Mouse (Mus musculus): Measurements from ENCODE around the gene Mgat5. TPM values are rescaled to one million over a fixed set of nuclear protein-coding genes. Genes with fewer than 3 reads are reported as not detected.

The Mgat5 gene
- polyA plus RNA-seq, 1 experiment from 2014 or later = 5.2 TPM

GRCm38 (mm10) chr1:127464041-127464440, 259.2 kb downstream of the Mgat5 start:
- H3K9me3 ChIP-seq (ENCODE audit: low read depth, low read length) = no peaks in the 10 kb centered on the region
- no peak for DNase-seq
- H3K4me1 ChIP-seq (ENCODE audit: insufficient read depth) = no peaks in the 10 kb centered on the region
- ATAC-seq (ENCODE audit: insufficient read depth) = no peak
- no peak overlapping the region for H3K9ac ChIP-seq
- H3K27ac ChIP-seq (ENCODE audit: low read depth) = no peak overlapping the region
- WGBS = 60% methylated on average over 6 of the region's 6 CpGs
- no peaks in the 10 kb centered on the region for H3K27me3 ChIP-seq (ENCODE audit: insufficient read depth, low read length)
- TF ChIP-seq CTCF (IDR thresholded peaks at IDR 0.05; ENCODE audit: low read depth) = no peak
- no peak overlapping the region for H3K4me3 ChIP-seq (ENCODE audit: low read depth, low read length)
- peaks cover 14% of the 10 kb centered on the region; the same call in 1 of the 2 replicates for H3K36me3 ChIP-seq (ENCODE audit: insufficient read depth)
- no peak overlapping the region for H3K4me2 ChIP-seq

- H3K4me1 ChIP-seq (ENCODE audit: insufficient read depth) = no peaks in the 10 kb centered on the region
- no peak overlapping the region for H3K4me2 ChIP-seq
- WGBS = 52% methylated on average over 6 of the region's 6 CpGs
- no peaks in the 10 kb centered on the region for H3K9me3 ChIP-seq (ENCODE audit: low read depth, low read length)
- peaks cover 9% of the 10 kb centered on the region; the same call in 1 of the 2 replicates for H3K36me3 ChIP-seq (ENCODE audit: insufficient read depth)
- ATAC-seq (ENCODE audit: insufficient read depth) = no peak
- DNase-seq = no peak
- TF ChIP-seq CTCF (IDR thresholded peaks at IDR 0.05; ENCODE audit: low read depth) = no peak
- no peak overlapping the region for H3K27ac ChIP-seq (ENCODE audit: low read depth)
- H3K9ac ChIP-seq = no peak overlapping the region
- no peak overlapping the region for H3K4me3 ChIP-seq (ENCODE audit: low read depth, low read length)
- no peaks in the 10 kb centered on the region for H3K27me3 ChIP-seq (ENCODE audit: insufficient read depth, low read length)
Measured at GRCm38 (mm10) chr1:127465292-127465691, 260.5 kb downstream of the Mgat5 start.

- H3K4me1 ChIP-seq (ENCODE audit: insufficient read depth) = no peaks in the 10 kb centered on the region
- 94% methylated on average over 5 of the region's 5 CpGs for WGBS
- H3K9me3 ChIP-seq (ENCODE audit: low read depth, low read length) = no peaks in the 10 kb centered on the region
- H3K27ac ChIP-seq (ENCODE audit: low read depth) = no peak overlapping the region
- H3K4me3 ChIP-seq (ENCODE audit: low read depth, low read length) = no peak overlapping the region
- H3K36me3 ChIP-seq (ENCODE audit: insufficient read depth) = no peaks in the 10 kb centered on the region
- no peak for ATAC-seq (ENCODE audit: insufficient read depth)
- H3K27me3 ChIP-seq (ENCODE audit: insufficient read depth, low read length) = no peaks in the 10 kb centered on the region
- no peak for DNase-seq
- TF ChIP-seq CTCF (IDR thresholded peaks at IDR 0.05; ENCODE audit: low read depth) = no peak
- H3K9ac ChIP-seq = no peak overlapping the region
- H3K4me2 ChIP-seq = no peak overlapping the region
Measured at GRCm38 (mm10) chr1:127467238-127467637, 262.4 kb downstream of the Mgat5 start.

GRCm38 (mm10) chr1:127470175-127470574, 265.4 kb downstream of the Mgat5 start:
- no peak overlapping the region for H3K4me3 ChIP-seq (ENCODE audit: low read depth, low read length)
- no peaks in the 10 kb centered on the region for H3K36me3 ChIP-seq (ENCODE audit: insufficient read depth)
- H3K9ac ChIP-seq = no peak overlapping the region
- no peak overlapping the region for H3K4me2 ChIP-seq
- WGBS = 55% methylated on average over 4 of the region's 4 CpGs
- TF ChIP-seq CTCF (IDR thresholded peaks at IDR 0.05; ENCODE audit: low read depth) = no peak
- H3K27me3 ChIP-seq (ENCODE audit: insufficient read depth, low read length) = no peaks in the 10 kb centered on the region
- no peak for ATAC-seq (ENCODE audit: insufficient read depth)
- DNase-seq = no peak
- H3K9me3 ChIP-seq (ENCODE audit: low read depth, low read length) = no peaks in the 10 kb centered on the region
- H3K27ac ChIP-seq (ENCODE audit: low read depth) = no peak overlapping the region
- H3K4me1 ChIP-seq (ENCODE audit: insufficient read depth) = no peaks in the 10 kb centered on the region

- H3K9me3 ChIP-seq (ENCODE audit: low read depth, low read length) = no peaks in the 10 kb centered on the region
Measured at GRCm38 (mm10) chr1:127475756-127476155, 270.9 kb downstream of the Mgat5 start.

GRCm38 (mm10) chr1:127482911-127483310, 278.1 kb downstream of the Mgat5 start:
- no peak for TF ChIP-seq CTCF (IDR thresholded peaks at IDR 0.05; ENCODE audit: low read depth)
- Histone ChIP-seq H3K9ac (no peak overlapping the region), H3K9me3 (ENCODE audit: low read depth, low read length) (no peaks in the 10 kb centered on the region), H3K4me1 (ENCODE audit: insufficient read depth) (no peaks in the 10 kb centered on the region), H3K36me3 (ENCODE audit: insufficient read depth) (peaks cover 8% of the 10 kb centered on the region; the same call in 1 of the 2 replicates), H3K4me2 (no peak overlapping the region), H3K4me3 (ENCODE audit: low read depth, low read length) (no peak overlapping the region), H3K27ac (ENCODE audit: low read depth) (no peak overlapping the region), H3K27me3 (ENCODE audit: insufficient read depth, low read length) (no peaks in the 10 kb centered on the region)
- no peak for ATAC-seq (ENCODE audit: insufficient read depth)
- WGBS = 71% methylated on average over 10 of the region's 10 CpGs
- no peak for DNase-seq

More at GRCm38 (mm10) chr1:127475756-127476155, 270.9 kb downstream of the Mgat5 start:
- DNase-seq (no peak), ATAC-seq (ENCODE audit: insufficient read depth) (no peak)
- 92% methylated on average over 5 of the region's 5 CpGs for WGBS
- Histone ChIP-seq H3K4me3 (ENCODE audit: low read depth, low read length) (no peak overlapping the region), H3K4me2 (no peak overlapping the region), H3K27me3 (ENCODE audit: insufficient read depth, low read length) (no peaks in the 10 kb centered on the region), H3K36me3 (ENCODE audit: insufficient read depth) (no peaks in the 10 kb centered on the region), H3K27ac (ENCODE audit: low read depth) (no peak overlapping the region), H3K9ac (no peak overlapping the region), H3K4me1 (ENCODE audit: insufficient read depth) (no peaks in the 10 kb centered on the region)
- no peak for TF ChIP-seq CTCF (IDR thresholded peaks at IDR 0.05; ENCODE audit: low read depth)

- Histone ChIP-seq H3K27ac (ENCODE audit: low read depth) (no peak overlapping the region), H3K9ac (no peak overlapping the region), H3K27me3 (ENCODE audit: insufficient read depth, low read length) (no peaks in the 10 kb centered on the region), H3K4me3 (ENCODE audit: low read depth, low read length) (no peak overlapping the region), H3K4me2 (no peak overlapping the region), H3K36me3 (ENCODE audit: insufficient read depth) (peaks cover 8% of the 10 kb centered on the region; the same call in 1 of the 2 replicates), H3K9me3 (ENCODE audit: low read depth, low read length) (no peaks in the 10 kb centered on the region), H3K4me1 (ENCODE audit: insufficient read depth) (no peaks in the 10 kb centered on the region)
- WGBS = 93% methylated on average over 8 of the region's 8 CpGs
- no peak for ATAC-seq (ENCODE audit: insufficient read depth)
- no peak for TF ChIP-seq CTCF (IDR thresholded peaks at IDR 0.05; ENCODE audit: low read depth)
- DNase-seq = no peak
Measured at GRCm38 (mm10) chr1:127484188-127484587, 279.4 kb downstream of the Mgat5 start.

GRCm38 (mm10) chr1:127484826-127485225, 280.0 kb downstream of the Mgat5 start:
- peak; percentile 72 for TF ChIP-seq CTCF (IDR thresholded peaks at IDR 0.05; ENCODE audit: low read depth)
- no peak overlapping the region for H3K27ac ChIP-seq (ENCODE audit: low read depth)
- H3K27me3 ChIP-seq (ENCODE audit: insufficient read depth, low read length) = no peaks in the 10 kb centered on the region
- DNase-seq (peak; percentile 72), ATAC-seq (ENCODE audit: insufficient read depth) (no peak)
- H3K9me3 ChIP-seq (ENCODE audit: low read depth, low read length) = no peaks in the 10 kb centered on the region
- no peaks in the 10 kb centered on the region for H3K4me1 ChIP-seq (ENCODE audit: insufficient read depth)
- H3K9ac ChIP-seq = no peak overlapping the region
- H3K4me2 ChIP-seq = no peak overlapping the region
- H3K36me3 ChIP-seq (ENCODE audit: insufficient read depth) = peaks cover 8% of the 10 kb centered on the region; the same call in 1 of the 2 replicates
- H3K4me3 ChIP-seq (ENCODE audit: low read depth, low read length) = no peak overlapping the region
- WGBS = 37% methylated on average over 7 of the region's 7 CpGs

Data from lung, embryonic 14.5 days (tissue).